Mouse (Mus musculus) small intestine, adult 2 months (tissue): ENCODE measurements around the gene Ftsj3. TPM values are rescaled to one million over a fixed set of nuclear protein-coding genes. Genes with fewer than 3 reads are reported as not detected.

Experiments used
- H3K27ac ChIP-seq: fragments of 200-500 bp; 2 replicates; pipeline ENCODE4 v1.5.1; 2012; ENCODE audit warnings: low read depth, low read length, control low read depth, inconsistent platforms; ENCODE audit not compliant: insufficient read depth
- H3K27me3 ChIP-seq: fragments of 200-500 bp; 2 replicates; pipeline ENCODE4 v1.6.1; 2012; ENCODE audit warnings: mild to moderate bottlenecking, moderate library complexity, low read length, inconsistent platforms; ENCODE audit not compliant: control insufficient read depth, insufficient read depth
- H3K36me3 ChIP-seq: fragments of 200-500 bp; 2 replicates; pipeline ENCODE4 v1.6.1; 2012; ENCODE audit warnings: mild to moderate bottlenecking, low read length, control low read depth, inconsistent platforms; ENCODE audit not compliant: control insufficient read depth, insufficient read depth
- H3K4me1 ChIP-seq: fragments of 200-500 bp; 2 replicates; pipeline ENCODE4 v1.6.1; 2012; ENCODE audit warnings: low read length, inconsistent platforms, mixed read lengths; ENCODE audit not compliant: control insufficient read depth, insufficient read depth, insufficient read length
- H3K4me3 ChIP-seq: fragments of 200-500 bp; 2 replicates; pipeline ENCODE4 v1.5.1; 2012; ENCODE audit warnings: low read depth, mild to moderate bottlenecking, control low read depth, inconsistent platforms, low read length, moderate library complexity
- CTCF ChIP-seq: fragments of 200-500 bp; IDR thresholded peaks from 2 replicates; pipeline ENCODE4 v1.5.1; 2012; ENCODE audit warnings: low read depth, mild to moderate bottlenecking, control low read depth, inconsistent platforms, low read length, moderate library complexity, mixed read lengths; ENCODE audit not compliant: insufficient replicate concordance, insufficient read length; ENCODE audit errors: extremely low read depth
- POLR2A ChIP-seq: fragments of 200-500 bp; IDR thresholded peaks from 2 replicates; pipeline ENCODE4 v1.6.1; 2012; ENCODE audit warnings: low read depth, mild to moderate bottlenecking, control low read depth, inconsistent platforms, low read length, moderate library complexity
- WGBS: fragments of 180-500 bp; shearing (Covaris S2); methylation state at CpG from one replicate; pipeline ENCODE4 v1.1.7; 2018; 5-methylcytosine and 5-hydroxymethylcytosine counted together
- polyA plus RNA-seq: library from polyadenylated mRNA; depleted of rRNA; stranded (reverse); fragments of >200 nt; gene quantifications from 2 replicates; pipeline ENCODE4 v1.2.3, GENCODE M21; 2012

Ftsj3 gene
- polyA plus RNA-seq, 1 experiment, result 3.9 TPM

DNA sequence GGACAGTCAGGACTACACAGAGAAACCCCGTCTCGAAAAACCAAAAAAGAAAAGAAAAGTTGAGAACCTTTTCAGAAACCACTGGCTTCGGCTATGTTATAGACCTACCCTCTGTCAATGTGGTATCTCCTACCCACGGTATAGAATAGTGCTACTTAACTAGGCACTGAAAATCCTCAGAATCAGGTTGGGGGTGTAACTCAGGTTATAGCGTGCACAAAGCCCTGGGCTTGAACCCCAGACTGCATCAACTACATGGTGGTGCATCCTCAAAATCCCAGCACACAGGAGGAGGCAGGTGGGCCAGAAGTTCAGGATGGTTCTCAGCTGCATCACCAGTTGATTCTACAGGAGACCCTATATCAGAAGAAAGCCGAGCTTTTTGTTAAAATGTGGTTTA lies 17.9 kb upstream of the Ftsj3 start:
- no peaks in the 10 kb centered on the region for H3K36me3 ChIP-seq
- TF ChIP-seq CTCF (no peak), POLR2A (no peak)
- H3K4me3 ChIP-seq, result no peak overlapping the region
- H3K4me1 ChIP-seq, result peaks cover 27% of the 10 kb centered on the region
- 90% methylated on average over 6 of the region's 6 CpGs for WGBS
- no peaks in the 10 kb centered on the region for H3K27me3 ChIP-seq
- H3K27ac ChIP-seq, result peak overlapping the region; percentile 48; the same call in 1 of the 2 replicates

DNA sequence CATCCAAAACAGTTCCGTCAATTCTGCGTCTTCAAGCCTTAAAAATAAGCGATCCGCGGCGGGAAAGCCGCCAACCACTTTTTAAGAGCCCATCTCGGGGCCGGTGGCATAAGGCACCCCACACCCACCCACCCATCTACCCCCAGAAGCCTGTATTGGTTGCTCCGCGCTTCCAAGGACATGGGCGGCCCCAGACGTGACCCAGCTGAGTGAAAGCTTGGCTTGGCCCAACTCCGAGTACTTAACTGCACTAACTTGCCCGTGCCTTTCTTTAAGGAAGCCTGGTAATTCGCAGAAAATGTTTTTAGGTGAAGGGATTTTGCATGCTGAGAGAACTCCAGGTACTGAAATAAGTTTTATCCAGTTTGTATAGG lies 17.4 kb upstream of the Ftsj3 start:
- H3K36me3 ChIP-seq, result no peaks in the 10 kb centered on the region
- 3% methylated on average over 16 of the region's 16 CpGs for WGBS
- H3K4me1 ChIP-seq, result peaks cover 31% of the 10 kb centered on the region
- TF ChIP-seq POLR2A (no peak), CTCF (no peak)
- H3K27ac ChIP-seq, result peak overlapping the region; percentile 48
- H3K4me3 ChIP-seq, result peak overlapping the region; percentile 64
- H3K27me3 ChIP-seq, result no peaks in the 10 kb centered on the region

GRCm38 (mm10) chr11:106272644-106273310 lies 16.9 kb upstream of the Ftsj3 start, which contains the start of gene Smarcd2:
Gene Smarcd2 (minus strand): TSS chr11:106272972.
- peak within 1 kb of the TSS; percentile 78 for H3K4me3 ChIP-seq
- WGBS, result under 1% methylated on average over 72 of the region's 72 CpGs
- peak within 1 kb of the TSS; percentile 77 for H3K27ac ChIP-seq
- peaks cover 35% of the 10 kb centered on the region for H3K4me1 ChIP-seq
- TF ChIP-seq CTCF, result no peak
- peak; percentile 75 for TF ChIP-seq POLR2A
- H3K27me3 ChIP-seq, result no peaks in the 10 kb centered on the region
- H3K36me3 ChIP-seq, result no peaks in the 10 kb centered on the region

DNA sequence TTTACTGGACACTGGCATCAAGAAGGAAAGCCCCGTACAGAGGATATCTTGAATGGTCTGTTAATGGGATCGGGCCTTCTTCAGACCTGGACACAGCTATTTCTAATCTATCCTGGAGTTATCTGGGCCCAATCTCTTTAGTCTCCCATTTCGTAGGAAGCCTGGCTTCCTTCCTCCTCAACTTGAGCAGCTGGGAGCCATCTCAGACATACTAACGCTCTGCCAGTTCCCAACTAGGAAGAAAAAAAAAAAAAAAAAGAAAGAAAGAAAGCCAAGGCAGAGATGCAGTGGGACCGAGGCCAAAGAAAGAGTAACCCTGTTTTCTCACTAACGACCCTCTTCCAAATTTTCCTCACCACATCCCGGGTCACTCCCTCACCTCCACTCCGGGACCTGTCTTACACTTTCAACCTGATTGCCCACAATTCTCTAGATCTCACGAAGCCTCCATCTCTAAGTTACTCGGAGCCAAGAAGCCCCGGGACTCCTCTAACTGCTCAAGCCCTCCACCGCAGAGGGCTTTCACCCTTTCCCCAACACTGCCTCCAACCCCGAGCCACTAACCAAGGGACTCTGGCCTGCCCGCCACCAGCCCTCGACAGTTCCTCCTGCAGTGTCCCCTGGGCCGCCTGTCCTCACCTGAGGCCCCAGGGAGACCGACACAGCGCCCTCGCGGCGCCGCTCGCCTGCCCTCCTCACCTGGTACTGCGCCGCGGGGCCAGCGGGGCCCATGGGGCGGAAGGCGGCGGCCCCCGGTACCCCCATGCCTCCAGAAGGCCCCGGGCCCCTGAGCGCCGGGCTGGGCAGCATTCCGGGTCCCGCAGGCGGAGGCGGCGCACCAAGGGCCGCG lies 16.1 kb upstream of the Ftsj3 start:
- TF ChIP-seq CTCF, result no peak
- no peak for TF ChIP-seq POLR2A
- WGBS, result under 1% methylated on average over 41 of the region's 41 CpGs
- Histone ChIP-seq H3K4me1 (peaks cover 42% of the 10 kb centered on the region), H3K4me3 (peak overlapping the region; percentile 78), H3K27me3 (no peaks in the 10 kb centered on the region), H3K36me3 (peaks cover 2% of the 10 kb centered on the region), H3K27ac (peak overlapping the region; percentile 77)

DNA sequence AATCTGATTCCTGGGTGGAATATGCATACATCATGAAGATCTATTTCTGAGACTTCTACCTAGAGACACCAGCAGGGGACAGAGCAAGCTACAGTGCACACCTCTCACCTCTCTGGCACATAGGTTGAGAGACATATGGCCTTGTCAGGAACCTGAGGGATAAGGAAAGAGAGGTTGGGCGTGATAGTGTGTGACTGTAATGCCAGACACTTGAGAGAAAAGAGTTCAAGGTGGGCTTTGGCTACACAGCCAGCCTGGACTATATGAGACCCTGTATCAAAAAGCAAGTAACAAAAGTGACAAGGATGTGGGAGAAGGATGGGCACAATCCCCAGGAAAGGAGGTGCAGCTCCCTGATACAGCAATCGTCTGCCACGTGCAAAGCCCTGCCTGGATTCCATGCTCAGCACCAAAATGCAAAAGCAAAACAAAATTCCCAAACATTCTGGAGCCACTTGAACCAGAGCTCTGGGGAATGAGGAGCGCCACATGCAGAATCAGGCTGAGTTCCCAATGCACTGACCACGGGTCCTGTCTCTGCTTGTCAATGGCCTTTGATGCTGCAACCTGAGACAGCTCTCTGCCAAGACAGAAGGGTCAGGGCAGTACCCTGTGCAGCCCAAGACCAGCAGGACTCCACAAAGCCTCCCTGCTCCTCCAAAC lies 15.4 kb upstream of the Ftsj3 start:
- H3K27ac ChIP-seq, result peak overlapping the region; percentile 77
- no peaks in the 10 kb centered on the region for H3K27me3 ChIP-seq
- H3K36me3 ChIP-seq, result peaks cover 10% of the 10 kb centered on the region
- WGBS, result 11% methylated on average over 5 of the region's 5 CpGs
- H3K4me3 ChIP-seq, result peak overlapping the region; percentile 78
- peaks cover 39% of the 10 kb centered on the region for H3K4me1 ChIP-seq
- TF ChIP-seq CTCF (no peak), POLR2A (no peak)

DNA sequence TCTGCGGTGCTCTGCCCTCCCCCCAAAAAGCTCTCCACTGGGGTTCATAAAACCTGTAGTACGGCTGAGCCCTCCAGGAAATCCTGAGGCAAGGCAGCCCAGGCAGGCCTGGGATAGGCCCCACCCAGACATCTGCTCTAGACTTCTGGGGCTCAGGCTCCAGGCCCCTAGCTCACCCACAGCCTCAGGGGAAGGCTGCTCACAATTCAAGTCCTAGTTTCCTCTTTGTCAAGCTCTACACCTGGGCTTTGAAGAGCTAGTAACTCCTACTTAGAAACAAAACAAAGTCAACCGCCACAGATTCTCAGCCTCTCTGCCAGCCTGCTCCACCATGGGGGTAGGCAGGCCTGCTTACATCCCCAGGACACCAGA lies 13.2 kb upstream of the Ftsj3 start:
- Histone ChIP-seq H3K27me3 (no peaks in the 10 kb centered on the region), H3K36me3 (peaks cover 31% of the 10 kb centered on the region), H3K4me1 (peaks cover 31% of the 10 kb centered on the region), H3K27ac (peak overlapping the region; percentile 58), H3K4me3 (no peak overlapping the region)
- WGBS, result 17% methylated on average over 3 of the region's 3 CpGs
- TF ChIP-seq CTCF (no peak), POLR2A (no peak)

- 8% methylated on average over 8 of the region's 8 CpGs for WGBS
- no peaks in the 10 kb centered on the region for H3K27me3 ChIP-seq
- peaks cover 36% of the 10 kb centered on the region for H3K36me3 ChIP-seq
- peak overlapping the region; percentile 58 for H3K27ac ChIP-seq
- peaks cover 29% of the 10 kb centered on the region for H3K4me1 ChIP-seq
- TF ChIP-seq POLR2A (no peak), CTCF (no peak)
- 0 out of 2 replicates have a peak overlapping the region, but pooled peaks have one; percentile 1 for H3K4me3 ChIP-seq
These were observed 12.6 kb upstream of the Ftsj3 start for GRCm38 (mm10) chr11:106268326-106269059.
